Mouse (Mus musculus) limb, embryonic 14.5 days (tissue): ENCODE results near the gene Clic3. TPM values are rescaled to one million over a fixed set of nuclear protein-coding genes. Genes with fewer than 3 reads are reported as not detected.

Source experiments
- ATAC-seq: fragments of 200-750 bp; cut with Nextera tagmentation; 2 replicates; pipeline ENCODE4 v1.8.0; 2017; ENCODE audit warnings: low read depth, moderate number of reproducible peaks, moderate TSS enrichment; ENCODE audit not compliant: low FRiP score
- DNase-seq: peaks from one replicate; pipeline ENCODE4 v3.0.0-alpha.2; 2015; ENCODE audit warnings: low spot score
- H3K27ac ChIP-seq: fragments of 300-500 bp; sonication (generic); replicated peaks from 2 replicates; pipeline ENCODE4 v1.5.1; 2014; ENCODE audit warnings: low read depth, mild to moderate bottlenecking, low read length, moderate library complexity, mixed read lengths
- H3K27me3 ChIP-seq: fragments of 300-500 bp; sonication (generic); 2 replicates; pipeline ENCODE4 v1.6.1; 2014; ENCODE audit warnings: low read length, mixed read lengths; ENCODE audit not compliant: control insufficient read depth, insufficient read depth
- H3K36me3 ChIP-seq: fragments of 300-500 bp; sonication (generic); 2 replicates; pipeline ENCODE4 v1.6.1; 2014; ENCODE audit warnings: mild to moderate bottlenecking, low read length, moderate library complexity, mixed read lengths; ENCODE audit not compliant: control insufficient read depth, insufficient read depth
- H3K4me1 ChIP-seq: fragments of 300-500 bp; sonication (generic); 2 replicates; pipeline ENCODE4 v1.6.1; 2014; ENCODE audit warnings: antibody characterized with exemption, low read length, mixed read lengths; ENCODE audit not compliant: control insufficient read depth, insufficient read depth
- H3K4me2 ChIP-seq: fragments of 300-500 bp; sonication (generic); replicated peaks from 2 replicates; pipeline ENCODE4 v1.6.1; 2014; ENCODE audit warnings: low read depth, mild to moderate bottlenecking, low read length, moderate library complexity; ENCODE audit not compliant: severe bottlenecking
- H3K4me3 ChIP-seq: fragments of 300-500 bp; sonication (generic); replicated peaks from 2 replicates; pipeline ENCODE4 v1.5.1; 2014; ENCODE audit warnings: low read length
- H3K9ac ChIP-seq: fragments of 300-500 bp; sonication (generic); 2 replicates; pipeline ENCODE4 v1.6.1; 2014; ENCODE audit warnings: mild to moderate bottlenecking, low read depth, low read length, moderate library complexity; ENCODE audit not compliant: severe bottlenecking
- H3K9me3 ChIP-seq: fragments of 300-500 bp; sonication (generic); 2 replicates; pipeline ENCODE4 v1.6.1; 2016; ENCODE audit warnings: low read length; ENCODE audit not compliant: control insufficient read depth
- POLR2A ChIP-seq: fragments of 200-500 bp; IDR thresholded peaks from 2 replicates; pipeline ENCODE4 v1.8.0; 2012; ENCODE audit warnings: inconsistent platforms, mild to moderate bottlenecking, moderate library complexity, borderline replicate concordance; ENCODE audit not compliant: insufficient read depth, insufficient read length; ENCODE audit errors: extremely low read depth
- WGBS: fragments of 180-500 bp; shearing (Covaris S2); extraction: QIAGEN DNeasy Blood & Tissue Kit; methylation state at CpG from one replicate; pipeline ENCODE4 v1.1.7; 2014; 5-methylcytosine and 5-hydroxymethylcytosine counted together
- polyA plus RNA-seq, 2 experiments: library from polyadenylated mRNA; depleted of rRNA in 1 of 2; stranded (reverse) in 1 of 2; unstranded in 1 of 2; fragments of >200 nt; fragmentation: Nextera tagmentation in 1 of 2; extraction: Ambion mirVana in 1 of 2; gene quantifications; 2 replicates each; pipeline versions ENCODE4 v1.2.1 to v1.2.3; 2012 to 2014

The Clic3 gene
- polyA plus RNA-seq, 2 experiments, result 10.9 to 22.5 TPM

DNA sequence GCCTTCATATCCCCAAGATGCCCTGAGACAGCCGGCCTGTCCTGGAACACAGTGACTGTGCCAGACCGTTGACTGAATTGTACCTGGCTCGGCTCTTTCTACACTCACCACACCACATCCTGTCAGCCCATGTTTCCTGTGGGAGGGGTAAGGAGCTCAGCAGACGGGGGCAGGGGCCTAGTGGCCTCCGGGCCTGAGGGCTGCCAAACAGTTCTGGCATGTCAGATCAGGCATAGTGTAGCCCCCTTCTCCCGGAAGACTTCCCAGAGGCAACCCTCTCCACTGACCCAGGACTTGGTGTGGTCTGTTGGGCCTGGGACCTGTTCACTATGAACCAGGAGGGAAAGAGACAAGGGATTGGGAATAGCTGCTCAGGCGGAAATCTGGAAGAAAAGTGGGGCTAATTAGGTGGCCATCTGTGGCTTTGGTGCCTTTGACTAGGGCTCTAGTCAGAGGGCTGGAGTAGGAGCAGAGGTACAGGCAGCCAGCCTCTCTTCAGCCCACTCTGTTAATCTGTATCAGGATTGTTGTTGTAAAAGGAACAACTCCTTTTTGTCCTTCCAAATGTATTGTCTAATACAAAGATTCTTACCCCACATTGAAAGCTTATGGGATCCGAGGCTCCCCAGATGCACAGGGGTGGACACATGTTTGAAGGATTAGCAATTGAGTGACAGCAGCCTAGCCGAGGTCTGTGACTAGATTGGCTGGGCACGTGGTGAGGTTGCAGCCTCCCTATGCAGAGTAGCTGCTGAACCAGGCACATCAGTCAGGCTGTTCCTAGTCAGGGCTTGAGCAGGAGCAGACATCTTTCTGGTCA lies 9.4 kb downstream of the Clic3 start:
- no peak for TF ChIP-seq POLR2A
- WGBS, result 41% methylated on average over 10 of the region's 10 CpGs
- Histone ChIP-seq H3K36me3 (no peaks in the 10 kb centered on the region), H3K4me3 (no peak overlapping the region), H3K4me2 (no peak overlapping the region), H3K27ac (no peak overlapping the region), H3K9me3 (no peaks in the 10 kb centered on the region), H3K9ac (no peak overlapping the region), H3K27me3 (no peaks in the 10 kb centered on the region), H3K4me1 (peaks cover 12% of the 10 kb centered on the region; the same call in 1 of the 2 replicates)
- ATAC-seq (no peak), DNase-seq (no peak)

DNA sequence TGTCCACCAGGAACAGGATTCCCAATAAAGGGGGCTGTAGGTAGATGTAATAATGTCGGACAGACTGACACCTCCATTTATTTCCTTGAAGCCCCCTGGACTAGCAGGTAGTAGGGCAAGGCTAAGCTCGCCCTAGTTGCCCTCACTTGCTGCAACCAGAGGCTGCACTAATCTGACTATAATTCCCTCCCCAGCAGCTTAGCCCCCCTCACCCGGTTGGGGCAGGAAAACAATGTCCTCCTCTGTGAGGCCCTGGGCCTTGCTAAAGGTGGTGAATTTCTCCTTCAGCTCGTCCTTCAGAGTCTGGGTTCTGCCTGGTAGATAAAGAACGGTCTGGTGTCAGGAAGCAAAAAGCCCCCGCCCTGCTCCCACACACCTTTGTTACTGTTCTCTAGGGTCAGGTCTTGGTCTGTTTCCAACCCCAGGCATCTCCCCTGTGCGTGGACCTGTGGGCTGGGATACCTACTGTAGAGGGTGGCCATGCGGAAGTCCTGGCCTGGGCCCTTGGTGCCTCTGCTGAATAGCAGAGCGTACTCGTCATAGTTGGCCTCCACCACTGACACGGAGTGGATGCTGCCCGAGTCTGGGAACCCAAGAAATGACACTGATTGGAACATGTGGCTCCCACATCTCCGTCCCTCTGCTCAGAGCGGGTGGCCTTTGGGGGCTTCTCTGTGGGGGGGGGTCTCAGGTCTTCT lies 11.1 kb downstream of the Clic3 start:
- Histone ChIP-seq H3K9me3 (no peaks in the 10 kb centered on the region), H3K27ac (no peak overlapping the region), H3K4me1 (peaks cover 9% of the 10 kb centered on the region; the same call in 1 of the 2 replicates), H3K27me3 (no peaks in the 10 kb centered on the region), H3K4me2 (no peak overlapping the region), H3K9ac (no peak overlapping the region), H3K4me3 (no peak overlapping the region), H3K36me3 (no peaks in the 10 kb centered on the region)
- no peak for ATAC-seq
- no peak for TF ChIP-seq POLR2A
- DNase-seq, result no peak
- 77% methylated on average over 14 of the region's 14 CpGs for WGBS

DNA sequence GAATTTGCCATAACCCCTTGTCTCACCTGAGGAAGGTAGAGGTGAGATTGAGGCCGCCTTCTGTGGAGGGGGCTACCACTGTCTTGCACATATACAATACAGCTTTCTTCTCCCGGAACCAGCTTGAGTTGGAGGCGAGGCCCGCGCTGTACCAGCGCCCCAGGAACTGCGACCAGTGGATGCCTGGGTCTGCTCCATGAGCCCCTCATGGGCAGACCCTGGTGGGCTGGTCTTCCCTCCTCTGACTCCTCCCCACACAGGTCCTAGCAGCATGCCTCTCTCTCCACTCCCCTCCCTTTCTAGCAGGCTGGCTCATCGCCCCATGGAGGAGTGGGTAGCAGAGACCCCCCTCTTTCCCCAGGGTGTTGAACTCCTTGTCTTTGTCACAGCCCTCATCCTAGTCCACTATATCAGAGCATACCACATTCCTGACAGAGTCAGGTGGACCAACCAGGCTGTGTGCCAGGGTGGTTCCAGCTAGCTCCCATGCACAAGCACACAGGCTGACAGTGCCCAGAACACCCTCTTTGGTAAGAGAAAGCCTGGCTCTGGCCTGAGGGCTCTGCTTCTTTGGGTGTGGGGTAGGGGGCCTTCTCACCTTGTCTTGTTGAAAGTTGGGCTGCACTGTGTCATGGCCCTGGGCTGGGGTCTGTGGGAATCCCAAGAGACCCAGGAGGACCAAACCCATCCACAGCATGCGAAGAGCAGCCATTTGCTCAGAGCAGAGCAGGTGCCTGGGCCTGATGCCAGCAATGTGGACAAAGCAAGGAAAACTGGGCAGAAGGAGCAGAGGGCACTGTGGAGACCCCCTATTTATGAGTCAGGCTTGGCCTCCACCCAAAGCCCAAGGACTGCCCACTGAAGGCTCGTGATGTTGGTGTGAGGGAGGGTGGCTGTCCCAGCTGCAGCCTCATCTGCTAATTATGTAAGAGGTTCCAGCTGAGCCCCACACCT lies 12.6 kb downstream of the Clic3 start:
- Histone ChIP-seq H3K27me3 (no peaks in the 10 kb centered on the region), H3K9me3 (no peaks in the 10 kb centered on the region), H3K36me3 (no peaks in the 10 kb centered on the region), H3K4me3 (no peak overlapping the region), H3K9ac (no peak overlapping the region), H3K4me1 (peaks cover 9% of the 10 kb centered on the region; the same call in 1 of the 2 replicates), H3K4me2 (no peak overlapping the region), H3K27ac (no peak overlapping the region)
- ATAC-seq (no peak), DNase-seq (peak; percentile 10)
- 60% methylated on average over 10 of the region's 10 CpGs for WGBS
- TF ChIP-seq POLR2A, result no peak

DNA sequence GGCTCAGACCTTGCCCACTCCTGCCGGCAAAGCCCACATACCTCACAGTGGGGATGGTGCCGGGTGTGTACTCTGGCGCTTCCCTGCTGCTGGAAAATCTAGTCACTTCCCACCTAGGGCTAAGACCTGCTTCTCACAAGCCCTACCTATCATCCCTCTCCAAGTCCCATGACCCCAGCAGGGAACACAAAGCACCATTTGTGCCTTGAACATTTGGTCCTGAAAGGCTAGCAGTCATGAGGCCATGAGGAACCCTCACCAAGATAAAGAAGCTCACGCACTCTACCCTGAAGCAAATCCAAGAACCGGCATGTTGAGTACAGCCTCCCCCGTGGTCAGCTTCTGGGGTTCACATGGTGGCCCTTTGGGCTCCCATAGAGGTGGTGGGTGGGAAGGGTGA lies 13.3 kb downstream of the Clic3 start, which contains the start of gene Ptgds:
TSS of gene Ptgds (minus strand) at position 78 of the 400 bp plus-strand sequence.
- no peak within 1 kb of the TSS for H3K4me2 ChIP-seq
- no peaks in the 10 kb centered on the region for H3K36me3 ChIP-seq
- H3K4me1 ChIP-seq, result peaks cover 9% of the 10 kb centered on the region; the same call in 1 of the 2 replicates
- WGBS, result 48% methylated on average over 6 of the region's 6 CpGs
- no peak within 1 kb of the TSS for H3K27ac ChIP-seq
- no peaks in the 10 kb centered on the region for H3K9me3 ChIP-seq
- no peak for DNase-seq
- TF ChIP-seq POLR2A, result no peak
- H3K27me3 ChIP-seq, result no peaks in the 10 kb centered on the region
- H3K4me3 ChIP-seq, result no peak within 1 kb of the TSS
- H3K9ac ChIP-seq, result no peak within 1 kb of the TSS
- no peak for ATAC-seq

DNA sequence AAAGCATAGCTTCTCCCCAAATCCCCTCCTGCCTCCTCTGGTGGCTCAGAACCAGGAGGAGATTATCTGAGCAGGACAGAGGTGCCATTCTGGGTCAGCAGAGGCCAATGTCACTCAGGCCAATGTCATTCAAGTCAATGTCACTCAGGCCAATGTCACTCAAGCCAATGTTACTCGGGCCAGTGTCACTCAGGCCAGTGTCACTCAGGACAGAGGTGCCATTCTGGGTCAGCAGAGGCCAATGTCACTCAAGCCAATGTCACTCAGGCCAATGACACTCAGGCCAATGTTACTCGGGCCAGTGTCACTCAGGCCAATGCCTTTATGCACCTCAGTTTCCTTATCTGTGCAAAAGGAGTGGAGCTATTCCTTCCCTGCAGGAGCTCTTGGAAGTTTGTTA lies 15.9 kb downstream of the Clic3 start:
- H3K4me3 ChIP-seq, result no peak overlapping the region
- no peaks in the 10 kb centered on the region for H3K36me3 ChIP-seq
- 72% methylated on average over 2 of the region's 2 CpGs for WGBS
- no peaks in the 10 kb centered on the region for H3K27me3 ChIP-seq
- ATAC-seq, result no peak
- no peak for TF ChIP-seq POLR2A
- no peaks in the 10 kb centered on the region for H3K9me3 ChIP-seq
- no peak overlapping the region for H3K27ac ChIP-seq
- no peak overlapping the region for H3K4me2 ChIP-seq
- DNase-seq, result no peak
- no peak overlapping the region for H3K9ac ChIP-seq
- H3K4me1 ChIP-seq, result peaks cover 6% of the 10 kb centered on the region; the same call in 1 of the 2 replicates
